Mouse (Mus musculus) yolk sac, embryonic 10.5 days (tissue): ENCODE measurements around the gene Hs2st1.

Experiments
- DNase-seq: peaks from one replicate; pipeline ENCODE4 v3.0.0-alpha.2; 2017; ENCODE audit warnings: low spot score

Hs2st1 gene

DNA sequence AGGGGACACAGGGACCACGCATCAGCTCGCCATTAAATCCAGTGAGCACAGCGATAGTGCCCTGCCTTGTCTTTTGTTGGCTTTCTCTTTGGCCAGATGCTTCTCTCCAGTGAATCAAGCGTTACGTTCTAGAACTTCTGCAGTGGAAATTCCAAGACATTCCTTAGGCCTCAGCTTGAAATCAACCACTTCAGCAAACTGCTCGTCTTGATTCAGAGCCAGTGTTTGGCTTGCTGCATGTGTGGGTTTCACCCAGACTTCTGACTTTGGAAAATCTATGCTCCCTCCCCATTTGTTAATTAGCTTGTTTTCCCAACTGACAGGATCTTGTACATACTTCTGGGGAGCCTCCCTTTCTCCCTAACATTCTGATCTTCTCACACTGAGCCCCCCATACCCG, 16.8 kb upstream of the Hs2st1 start:
- no peak for DNase-seq

- no peak for DNase-seq
These were observed 15.0 kb upstream of the Hs2st1 start for GRCm38 (mm10) chr3:144584789-144585553.

- DNase-seq: no peak
These were observed 13.8 kb upstream of the Hs2st1 start for GRCm38 (mm10) chr3:144583789-144584188.

DNA sequence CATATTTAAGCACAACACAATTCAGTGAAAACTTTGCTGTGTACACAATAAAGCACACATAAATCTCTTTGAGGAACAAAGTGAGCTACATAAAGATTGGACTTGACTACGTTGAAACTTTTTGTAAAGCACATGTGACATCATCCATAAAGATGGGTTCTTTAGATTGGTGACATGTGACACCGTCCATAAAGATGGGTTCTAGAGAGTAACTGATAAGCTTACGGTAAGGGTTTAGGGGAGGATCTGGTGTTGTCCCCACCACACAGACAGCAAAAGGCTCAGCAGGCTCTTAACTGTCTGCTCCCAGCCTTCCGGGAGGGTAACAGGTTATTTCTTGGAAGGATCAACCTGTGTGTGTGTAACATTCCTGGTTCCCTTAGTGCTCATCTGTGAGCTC, 12.3 kb upstream of the Hs2st1 start:
- DNase-seq: no peak

DNA sequence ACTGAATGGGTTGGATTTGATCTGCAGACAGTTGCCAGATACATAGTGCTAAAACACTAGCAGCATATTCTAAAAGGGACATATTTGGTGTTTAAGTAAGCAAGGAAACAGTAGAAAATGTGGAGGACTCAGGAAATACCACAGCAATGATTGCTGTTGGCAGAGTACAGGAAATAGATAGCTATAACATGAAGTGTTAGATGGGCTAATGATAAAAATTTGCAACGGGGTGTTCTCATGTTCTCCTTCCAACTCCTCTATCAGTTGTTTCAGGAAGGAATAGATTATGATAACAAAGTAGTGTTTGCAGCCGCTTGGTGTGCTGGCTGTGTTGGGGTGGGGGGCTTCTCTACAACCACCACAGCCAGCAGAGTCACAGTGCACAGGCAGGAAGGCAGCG, 11.9 kb upstream of the Hs2st1 start:
- DNase-seq: no peak

DNA sequence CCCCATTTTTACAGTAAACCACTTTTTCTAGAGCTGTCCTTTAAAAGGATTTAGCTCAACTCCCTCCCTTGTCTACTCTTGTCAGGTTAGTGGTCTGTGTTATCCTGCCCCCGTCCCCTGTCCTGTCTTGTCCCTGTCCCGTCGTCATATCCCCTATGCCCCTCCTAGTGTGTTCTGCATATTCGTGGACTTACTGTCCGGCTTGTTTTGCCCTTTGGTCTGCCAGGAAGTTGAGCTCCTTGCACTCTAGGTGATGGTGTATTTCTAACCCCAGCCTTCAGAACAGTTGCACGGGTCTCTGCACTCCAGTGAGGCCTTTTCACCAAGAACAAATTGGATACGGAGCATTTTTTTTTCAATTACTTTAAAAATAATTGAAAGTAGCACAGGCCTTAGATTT, 10.3 kb upstream of the Hs2st1 start:
- DNase-seq: no peak

GRCm38 (mm10) chr3:144579796-144580195, 9.8 kb upstream of the Hs2st1 start:
- no peak for DNase-seq

- DNase-seq: no peak
These were observed 8.9 kb upstream of the Hs2st1 start for GRCm38 (mm10) chr3:144578921-144579320.

DNA sequence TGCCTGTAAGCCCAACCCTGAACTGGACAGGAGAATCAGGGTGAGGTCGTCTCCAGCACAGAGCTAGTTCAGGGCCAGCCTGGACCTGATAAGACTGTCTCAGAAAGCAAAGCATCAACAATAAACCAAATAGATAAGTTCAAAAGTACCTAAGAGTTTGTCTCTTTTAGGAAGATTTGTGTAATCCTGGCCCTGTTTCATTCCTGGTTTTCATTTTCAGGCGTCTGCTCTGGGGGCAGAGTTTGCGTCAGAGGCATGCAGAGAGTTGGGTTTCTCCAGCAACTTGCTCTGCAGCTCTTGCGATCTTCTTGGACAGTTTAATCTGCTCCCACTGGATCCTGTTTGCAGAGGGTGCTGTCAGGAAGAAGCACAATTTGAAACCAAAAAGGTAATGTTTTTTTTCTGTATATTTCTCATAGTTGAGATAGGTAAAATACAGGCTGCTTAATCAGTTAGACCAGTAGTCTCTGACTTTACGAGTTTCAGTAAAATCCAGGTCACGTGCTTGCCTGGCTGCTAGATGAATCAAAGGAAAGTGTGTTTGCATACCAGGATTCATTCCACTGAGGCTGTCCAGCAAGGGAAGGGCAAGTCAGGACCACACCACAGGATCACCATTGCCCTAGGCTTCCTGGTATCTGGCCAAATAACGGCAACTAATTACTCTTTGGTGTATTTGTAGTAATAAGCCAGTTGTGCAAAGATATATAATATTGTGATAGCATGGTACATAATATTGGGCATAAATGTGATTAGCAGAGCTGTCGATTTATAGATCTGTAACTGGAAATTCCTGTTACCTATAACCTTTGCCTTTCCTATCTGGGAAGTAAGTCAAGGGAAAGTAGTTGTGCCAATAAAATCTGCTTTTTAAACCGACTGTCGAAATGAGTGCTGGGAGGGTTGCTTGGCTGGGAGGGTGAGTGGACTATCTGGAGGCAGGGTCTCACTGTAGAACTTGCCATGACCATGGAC, 7.7 kb upstream of the Hs2st1 start:
- peak; percentile 32 for DNase-seq

DNA sequence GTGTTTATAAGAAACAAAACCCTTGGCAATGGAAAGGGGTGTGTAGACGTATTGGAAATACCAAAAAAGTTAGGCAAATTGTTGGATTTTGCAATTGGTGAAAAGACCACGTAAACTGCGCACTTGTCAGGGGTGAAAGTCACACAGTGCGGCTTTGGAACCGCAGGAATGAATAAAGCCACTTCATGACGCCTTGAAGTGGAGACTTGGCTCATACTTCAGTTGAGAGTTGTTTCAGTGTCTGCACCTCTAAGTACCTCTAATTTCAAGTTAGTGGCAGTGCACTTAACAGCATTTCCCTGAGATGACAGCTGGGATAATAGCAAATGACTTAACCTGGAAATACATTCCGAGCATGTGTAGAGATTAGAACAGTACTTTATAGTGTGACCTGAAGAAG, 4.3 kb upstream of the Hs2st1 start:
- DNase-seq: no peak

- DNase-seq: no peak
These were observed 971 bp upstream of the Hs2st1 start for GRCm38 (mm10) chr3:144570816-144571487.

- DNase-seq: peak; percentile 57
These were observed 495 bp downstream of the Hs2st1 start for GRCm38 (mm10) chr3:144569401-144569971.

DNA sequence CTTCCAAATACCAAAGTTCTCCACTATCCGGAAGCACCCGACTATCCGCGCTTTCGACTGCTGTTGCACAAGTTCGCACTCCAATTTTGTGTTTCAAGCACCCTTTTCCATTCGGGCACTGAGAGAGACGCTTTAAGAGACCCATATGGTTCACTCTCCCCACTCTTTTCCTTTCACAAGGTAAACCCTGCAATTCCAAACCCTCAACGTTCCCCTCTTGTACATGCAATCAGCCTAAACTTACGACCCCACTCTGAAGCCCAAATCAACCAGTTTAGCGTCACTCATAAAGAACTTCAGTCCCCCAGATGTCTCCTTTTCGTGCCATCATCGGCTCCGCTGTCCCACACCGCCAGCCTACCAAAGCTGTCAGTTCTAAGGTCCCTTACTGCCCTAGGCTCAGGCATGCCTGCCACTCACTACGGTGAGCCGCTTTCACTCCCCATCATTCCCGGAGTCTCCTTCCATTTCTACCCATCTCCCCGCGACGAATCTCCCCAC, 1.1 kb downstream of the Hs2st1 start:
- no peak for DNase-seq

DNA sequence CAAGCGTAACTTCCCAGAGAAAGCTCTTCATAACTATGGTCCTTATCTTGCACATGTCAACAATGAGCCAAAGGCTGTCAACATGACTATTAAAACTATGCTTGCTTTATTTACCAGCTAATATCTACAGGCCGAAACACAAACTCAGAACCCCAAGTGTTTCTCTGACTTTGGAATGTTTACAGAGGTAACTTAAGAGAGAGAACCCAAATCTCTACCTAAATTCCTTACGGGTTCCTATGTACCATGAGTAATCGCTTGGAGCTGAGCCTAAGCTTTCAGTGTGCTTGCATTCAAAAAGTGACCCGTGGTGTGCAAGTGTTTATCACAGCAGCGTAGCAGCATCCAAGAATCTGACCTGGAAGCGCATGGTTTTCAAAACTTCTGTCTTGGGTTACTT, 4.8 kb downstream of the Hs2st1 start:
- DNase-seq: no peak

GRCm38 (mm10) chr3:144563916-144564315, 6.1 kb downstream of the Hs2st1 start:
- DNase-seq: no peak

DNA sequence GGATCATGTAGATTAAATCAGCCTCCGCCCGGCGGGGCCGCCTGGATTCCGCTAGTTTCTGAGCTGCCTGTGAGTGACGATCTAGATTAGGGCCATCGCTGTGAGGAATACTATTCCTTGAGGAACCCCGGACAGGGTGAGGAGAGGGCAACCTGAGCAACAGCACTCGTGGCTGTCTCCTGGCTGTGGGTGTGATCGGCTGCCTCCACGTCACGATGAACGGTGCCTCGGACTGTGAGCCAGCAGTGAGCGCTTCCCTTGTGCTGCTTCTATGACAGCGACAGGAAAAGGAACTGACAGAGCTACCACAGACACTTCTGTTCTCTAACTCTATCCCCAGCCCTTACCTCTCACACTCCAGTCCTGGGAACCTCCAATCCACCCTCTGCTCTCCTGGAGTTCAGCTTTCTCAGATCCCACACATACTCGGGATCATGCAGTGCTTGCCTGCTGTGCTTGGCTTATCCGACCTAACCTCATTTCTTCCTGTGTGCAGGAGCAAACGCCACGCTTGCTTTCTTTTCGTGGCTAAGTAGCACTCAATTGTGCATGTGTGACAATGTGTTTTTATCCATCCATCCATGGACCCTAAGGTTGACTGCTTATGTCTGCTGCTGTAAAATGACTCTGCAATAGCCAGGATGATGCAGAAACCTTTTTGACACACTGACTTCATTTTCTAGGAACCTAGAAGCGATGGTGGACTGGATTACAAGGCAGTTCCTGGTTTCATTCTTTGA, 8.3 kb downstream of the Hs2st1 start:
- no peak for DNase-seq

DNA sequence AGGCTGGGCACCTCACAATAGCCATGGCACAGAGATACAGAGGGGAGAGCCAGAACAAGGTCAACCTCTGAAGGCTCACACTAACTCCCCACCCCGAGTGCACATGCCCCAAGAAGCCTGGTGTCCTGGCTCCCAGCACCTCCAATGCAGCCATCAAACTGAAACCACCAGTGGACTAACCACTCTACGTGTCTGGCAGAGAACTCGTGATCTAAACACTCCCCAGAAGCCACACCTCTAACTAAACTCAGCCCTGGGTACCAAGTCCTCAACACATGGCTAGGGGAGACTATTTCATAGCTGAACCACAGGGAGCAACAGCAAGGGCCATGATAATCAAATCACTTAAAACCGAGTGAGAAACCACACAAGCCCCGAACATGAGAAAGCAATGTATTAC, 11.7 kb downstream of the Hs2st1 start:
- no peak for DNase-seq

DNA sequence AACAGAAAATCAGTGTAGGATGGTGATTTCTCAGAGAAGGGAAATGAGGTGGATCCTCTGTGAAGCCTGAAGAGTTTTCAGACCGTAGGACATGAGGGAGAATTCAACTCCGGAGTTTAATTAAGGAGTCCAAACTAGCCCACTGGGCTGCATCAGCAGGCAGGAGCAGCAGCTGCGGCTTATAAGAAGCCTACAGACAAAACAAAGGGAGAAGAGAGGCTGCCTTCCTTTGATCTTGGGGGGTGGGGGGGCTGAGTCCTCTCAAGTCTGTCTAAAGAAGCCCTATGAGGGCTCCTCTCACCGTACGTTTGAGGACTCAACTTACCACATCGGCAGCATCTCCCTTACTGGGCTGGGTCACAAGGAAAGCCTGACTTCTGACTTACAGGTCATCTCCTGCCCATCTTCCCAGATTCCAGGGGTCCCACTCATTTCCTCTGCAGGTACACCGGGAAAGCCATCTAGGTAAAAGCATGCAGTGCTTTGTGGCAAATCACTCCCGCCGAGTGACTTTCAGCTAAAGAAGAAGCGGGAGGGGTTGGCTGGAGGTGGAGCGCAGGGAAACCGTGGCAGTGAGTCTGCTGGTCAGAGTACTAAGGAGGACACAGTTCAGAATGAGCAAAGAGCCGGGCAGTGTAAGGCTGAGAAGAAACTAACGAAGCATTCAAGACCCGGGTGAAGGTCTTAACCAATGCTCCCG, 13.2 kb downstream of the Hs2st1 start:
- DNase-seq: peak; percentile 41

DNA sequence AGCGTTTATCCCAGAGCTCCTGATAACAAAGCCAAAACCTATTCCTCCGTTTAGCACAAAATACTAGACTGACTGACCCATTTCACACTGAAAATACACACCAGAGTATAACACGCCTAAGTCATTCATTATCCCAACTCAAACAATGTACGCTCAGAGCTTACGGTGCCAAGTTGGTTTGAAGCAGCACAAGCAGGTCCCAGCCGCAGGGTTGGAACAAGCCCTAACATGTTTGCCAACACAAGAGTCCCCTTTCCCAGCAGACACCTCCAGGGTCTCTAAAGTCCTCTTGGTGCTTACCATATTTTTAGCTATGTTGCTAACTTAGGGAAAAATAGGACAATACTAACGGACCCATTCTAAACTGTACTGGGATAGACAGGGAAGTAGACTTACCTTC, 14.8 kb downstream of the Hs2st1 start:
- no peak for DNase-seq

DNA sequence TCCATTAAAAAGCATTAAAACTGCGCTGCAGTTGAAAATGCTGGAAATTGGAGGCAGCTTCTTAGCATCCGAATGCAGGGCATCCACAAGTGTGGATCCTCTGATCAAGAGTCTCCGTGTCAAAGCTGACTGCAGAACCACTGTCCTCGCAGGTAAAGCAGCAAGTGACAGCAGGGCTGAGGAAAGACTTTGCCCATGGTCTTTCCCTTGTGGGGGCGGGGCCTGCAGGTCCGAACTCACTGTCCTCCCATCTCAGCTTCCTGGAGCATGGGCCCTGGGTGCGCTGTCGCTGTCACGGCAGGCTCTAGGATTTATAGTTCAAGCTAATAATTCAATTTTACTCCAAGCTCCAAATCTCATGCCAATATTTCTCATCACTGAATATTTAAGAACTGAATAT, 15.5 kb downstream of the Hs2st1 start:
- peak; percentile 58 for DNase-seq

GRCm38 (mm10) chr3:144553942-144554341, 16.0 kb downstream of the Hs2st1 start:
- DNase-seq: no peak
